Mouse (Mus musculus) spleen, postnatal 10 days (tissue): ENCODE measurements at regions not wholly inside any gene's neighbourhood (a gene's known extent, or its start where the extent isn't known, plus 50 kb on each side); places are given as distances from the start of the nearest gene placed in this dataset.
"Not testable (repeated sequence)": the region's sequence is repeated elsewhere in the genome, so short reads cannot be mapped to it uniquely, and the experiment has no call there.

Experiments
- DNase-seq, 2 experiments: peaks; one replicate each; pipeline ENCODE4 v3.0.0; 2021 to 2022; ENCODE audit warnings: low spot score in 2 of 2

DNA sequence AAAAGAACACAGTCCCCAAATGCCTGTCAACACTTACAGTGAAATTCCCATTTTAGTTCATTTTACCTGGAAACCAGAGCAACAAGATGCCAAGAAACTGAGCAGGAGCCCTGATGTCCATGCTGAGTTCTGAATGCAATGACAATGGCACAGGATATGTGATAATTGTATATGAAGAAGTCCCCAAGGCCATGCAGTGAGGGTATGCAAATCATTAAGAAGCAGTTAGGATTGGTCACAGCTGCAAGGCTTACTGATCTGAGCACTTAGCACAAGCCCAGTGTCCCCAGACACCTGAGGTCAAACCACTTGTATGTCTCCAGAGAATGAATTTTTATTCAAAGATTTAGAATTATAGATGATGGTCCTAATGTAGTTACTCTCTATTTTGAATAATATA is 419.0 kb upstream of the Tacstd2 start:
- DNase-seq: not testable (repeated sequence)

DNA sequence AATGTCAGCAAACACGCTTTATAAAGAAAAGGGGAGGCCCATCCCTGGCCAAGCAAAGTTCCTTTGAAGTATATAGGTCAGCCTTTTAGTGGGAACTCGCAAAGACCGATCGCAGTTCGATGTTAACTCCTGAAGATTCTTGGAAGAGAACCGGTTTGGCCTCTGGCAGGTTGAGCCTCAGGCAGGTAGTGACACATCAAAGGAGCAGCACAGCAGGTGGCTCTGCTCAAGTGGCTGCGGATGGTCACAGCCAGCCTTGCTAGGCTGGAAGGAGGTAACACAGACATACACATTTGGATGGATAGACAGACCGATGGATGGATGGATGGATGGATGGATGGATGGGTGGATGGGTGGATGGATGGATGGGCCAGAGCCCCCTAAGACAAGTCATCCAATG is 395.9 kb upstream of the Tacstd2 start:
- not testable (repeated sequence) for DNase-seq

DNA sequence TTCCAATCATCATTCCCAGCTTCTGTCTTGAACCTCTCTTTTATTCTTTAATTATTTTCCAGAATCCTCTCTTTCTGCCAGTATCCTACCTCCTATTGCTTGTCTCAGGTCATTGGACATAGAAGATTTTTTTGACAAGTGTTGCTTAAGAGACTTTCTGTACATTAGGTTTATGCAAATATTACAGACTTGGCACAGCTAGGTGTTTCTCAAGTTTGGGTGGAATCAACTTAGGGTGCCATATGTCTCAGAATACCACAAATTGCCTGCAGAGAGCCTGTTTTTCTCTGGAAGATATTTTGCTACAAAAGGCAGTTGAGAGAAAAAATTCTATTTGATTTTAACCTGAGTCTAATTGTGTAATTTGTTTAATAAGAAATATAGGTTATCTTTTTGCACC is 386.9 kb upstream of the Tacstd2 start:
- DNase-seq: no peak

DNA sequence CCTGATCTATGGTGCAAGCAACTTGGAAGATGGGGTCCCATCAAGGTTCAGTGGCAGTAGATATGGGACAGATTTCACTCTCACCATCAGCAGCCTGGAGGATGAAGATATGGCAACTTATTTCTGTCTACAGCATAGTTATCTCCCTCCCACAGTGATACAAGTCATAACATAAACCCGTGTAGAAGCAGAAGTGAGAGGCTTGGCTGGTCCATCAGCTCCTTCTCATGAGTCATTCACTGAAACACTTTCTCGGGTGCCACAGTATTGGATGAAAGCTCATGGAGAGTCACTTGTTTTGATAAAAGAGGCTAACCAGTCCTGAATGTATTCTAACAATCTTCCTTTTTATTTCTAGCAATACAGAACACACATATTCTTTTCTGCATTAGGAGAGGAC is 378.3 kb upstream of the Tacstd2 start:
- no peak for DNase-seq

DNA sequence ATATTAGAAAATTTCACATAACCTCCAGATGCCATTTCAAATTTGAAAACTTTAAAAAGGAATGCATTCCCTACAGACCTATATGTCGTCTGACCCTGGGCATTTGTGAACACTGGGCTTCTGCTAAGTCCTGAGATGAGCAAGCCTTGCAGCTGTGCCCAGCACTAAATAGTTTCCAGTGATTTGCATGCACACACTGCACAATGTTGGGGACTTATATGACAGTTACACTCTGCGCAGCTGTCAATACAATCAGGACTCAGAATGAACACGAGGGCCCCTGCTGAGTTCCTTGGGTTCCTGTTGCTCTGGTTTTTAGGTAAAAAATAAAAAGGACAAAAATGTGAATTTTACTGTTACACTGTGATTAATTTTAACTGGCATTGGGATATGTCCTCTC is 377.7 kb upstream of the Tacstd2 start:
- DNase-seq: no peak

DNA sequence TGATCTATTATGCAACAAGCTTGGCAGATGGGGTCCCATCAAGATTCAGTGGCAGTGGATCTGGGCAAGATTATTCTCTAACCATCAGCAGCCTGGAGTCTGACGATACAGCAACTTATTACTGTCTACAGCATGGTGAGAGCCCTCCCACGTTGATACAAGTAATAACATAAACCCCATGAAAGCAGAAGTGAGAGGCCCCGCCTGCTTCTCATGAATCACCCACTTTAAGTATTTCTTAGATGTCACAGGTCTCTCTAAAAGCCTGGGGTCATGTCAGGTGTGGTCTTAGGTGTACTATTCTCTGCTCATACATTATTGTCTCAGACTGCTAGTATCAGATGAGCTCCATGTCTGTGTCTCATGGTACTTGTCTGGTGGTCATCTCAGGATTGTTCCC is 360.9 kb upstream of the Tacstd2 start:
- peak in 1 of 2 experiments; percentile 30 for DNase-seq

DNA sequence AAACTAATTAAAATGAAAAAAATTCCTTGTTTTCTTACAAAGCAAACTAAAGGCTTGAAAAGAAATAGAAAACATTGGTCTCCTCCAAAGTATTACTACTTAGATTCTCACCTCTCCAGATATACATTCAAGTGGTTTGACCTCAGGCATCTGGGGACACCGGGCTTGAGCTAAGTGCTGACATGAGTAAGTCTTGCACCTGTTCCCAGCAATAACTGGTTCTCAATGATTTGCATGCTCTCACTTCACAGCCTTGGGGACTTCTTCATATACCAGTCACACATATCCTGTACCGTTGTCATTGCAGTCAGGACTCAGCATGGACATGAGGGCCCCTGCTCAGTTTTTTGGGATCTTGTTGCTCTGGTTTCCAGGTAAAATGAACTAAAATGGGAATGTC is 360.3 kb upstream of the Tacstd2 start:
- no peak for DNase-seq

DNA sequence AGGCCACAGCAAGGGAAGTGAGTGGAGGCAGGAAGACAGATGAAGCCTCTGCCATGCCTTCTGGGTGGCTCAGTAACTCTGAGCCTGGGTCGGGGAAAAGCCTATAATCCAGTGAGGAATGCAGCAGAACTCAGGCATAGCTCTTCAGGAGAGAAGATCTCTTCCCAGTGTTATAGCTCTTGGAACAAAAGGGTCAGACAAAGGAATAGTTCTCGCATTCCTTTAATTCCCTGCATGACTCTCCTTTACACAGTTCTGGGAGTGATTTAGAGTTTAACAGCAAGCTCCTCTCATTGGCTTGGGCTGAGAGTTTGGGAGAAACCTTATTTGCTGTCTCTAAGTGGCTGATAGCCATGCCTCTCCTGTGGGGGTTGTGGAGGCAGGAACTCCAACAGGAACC is 352.0 kb upstream of the Tacstd2 start:
- DNase-seq: no peak

DNA sequence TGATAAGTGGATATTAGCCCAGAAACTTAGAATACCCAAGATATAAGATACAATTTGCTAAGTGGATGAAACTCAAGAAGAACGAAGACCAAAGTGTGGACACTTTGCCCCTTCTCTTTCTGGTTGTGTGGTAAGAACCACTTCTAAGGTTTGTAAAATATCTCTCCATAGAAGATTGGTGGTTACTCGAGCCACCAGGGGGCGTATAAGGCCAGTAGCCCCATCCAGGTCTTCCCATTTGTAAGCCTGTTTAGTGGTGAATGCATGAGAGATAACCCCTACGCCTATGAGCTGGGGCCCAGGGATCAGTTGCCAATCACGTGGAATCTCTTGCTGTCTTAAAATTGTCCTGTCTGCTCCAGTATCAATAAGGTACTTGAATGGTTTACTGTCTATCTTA is 349.3 kb upstream of the Tacstd2 start:
- DNase-seq: no peak

DNA sequence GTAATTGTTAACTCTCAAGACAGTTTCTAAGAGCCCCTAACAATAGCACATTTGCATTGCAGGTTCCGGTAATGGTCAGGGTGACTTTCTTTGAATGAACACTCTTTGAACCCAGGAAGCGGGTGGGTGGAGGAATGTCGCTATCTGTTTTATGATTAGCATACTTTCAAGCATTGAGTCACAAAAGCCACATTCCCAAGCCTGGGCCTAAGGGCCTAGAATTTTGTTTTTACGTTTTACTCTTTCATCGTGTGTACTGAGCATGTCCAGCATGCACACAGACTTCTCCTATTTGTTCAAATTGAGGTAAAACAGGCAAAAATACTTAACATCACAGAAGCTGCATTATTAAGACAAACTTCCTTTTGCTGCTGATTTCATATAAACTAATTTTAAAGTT is 345.9 kb upstream of the Tacstd2 start:
- DNase-seq: not testable (repeated sequence)

DNA sequence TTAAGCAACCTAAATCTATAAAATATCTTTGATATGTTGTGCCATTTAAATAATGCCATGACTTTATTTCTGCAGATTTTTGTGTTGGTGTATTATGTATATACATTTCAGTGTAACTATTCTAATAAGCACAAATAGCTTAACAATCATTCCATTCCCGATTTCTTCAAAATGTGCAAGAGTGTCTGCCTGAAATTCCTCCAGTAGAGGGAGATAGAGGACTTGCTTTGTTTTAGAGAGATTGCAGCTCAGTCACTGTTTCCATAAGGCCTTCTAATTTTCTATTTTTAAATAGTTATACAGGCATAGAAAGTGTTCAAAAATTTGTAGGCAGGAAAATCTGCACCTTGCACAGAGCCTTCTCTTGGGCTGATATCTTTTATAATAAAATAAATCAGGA is 322.3 kb upstream of the Tacstd2 start:
- DNase-seq: not testable (repeated sequence)

DNA sequence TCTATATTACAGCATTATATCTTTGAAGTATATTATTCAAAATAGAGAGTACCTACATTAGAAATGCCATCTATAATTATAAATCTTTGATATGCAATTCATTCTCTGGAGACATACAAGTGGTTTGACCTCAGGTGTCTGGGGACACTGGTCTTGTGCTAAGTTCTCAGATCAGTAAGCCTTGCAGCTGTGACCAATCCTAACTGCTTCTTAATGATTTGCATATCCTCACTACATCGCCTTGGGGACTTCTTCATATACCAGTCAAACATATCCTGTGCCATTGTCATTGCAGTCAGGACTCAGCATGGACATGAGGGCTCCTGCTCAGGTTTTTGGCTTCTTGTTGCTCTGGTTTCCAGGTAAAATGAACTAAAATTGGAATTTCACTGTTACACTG is 303.9 kb upstream of the Tacstd2 start:
- DNase-seq: not testable (repeated sequence)

DNA sequence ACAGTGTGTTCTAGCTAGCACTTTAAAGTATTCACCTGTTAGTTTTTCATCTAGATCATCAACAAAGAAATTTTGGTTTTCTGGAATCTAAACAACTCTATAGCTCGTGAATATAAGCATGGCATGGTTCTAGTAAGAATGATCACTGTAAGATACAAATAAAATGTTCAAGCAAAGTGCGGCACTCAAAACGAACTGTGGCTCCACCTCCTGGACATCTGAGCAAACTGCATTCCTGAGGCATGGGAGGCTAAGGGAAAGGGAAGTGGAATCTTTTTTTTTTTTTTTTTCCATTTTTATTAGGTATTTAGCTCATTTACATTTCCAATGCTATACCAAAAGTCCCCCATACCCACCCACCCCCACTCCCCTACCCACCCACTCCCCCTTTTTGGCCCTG is 276.9 kb upstream of the Tacstd2 start:
- DNase-seq: peak in 1 of 2 experiments; percentile 50

DNA sequence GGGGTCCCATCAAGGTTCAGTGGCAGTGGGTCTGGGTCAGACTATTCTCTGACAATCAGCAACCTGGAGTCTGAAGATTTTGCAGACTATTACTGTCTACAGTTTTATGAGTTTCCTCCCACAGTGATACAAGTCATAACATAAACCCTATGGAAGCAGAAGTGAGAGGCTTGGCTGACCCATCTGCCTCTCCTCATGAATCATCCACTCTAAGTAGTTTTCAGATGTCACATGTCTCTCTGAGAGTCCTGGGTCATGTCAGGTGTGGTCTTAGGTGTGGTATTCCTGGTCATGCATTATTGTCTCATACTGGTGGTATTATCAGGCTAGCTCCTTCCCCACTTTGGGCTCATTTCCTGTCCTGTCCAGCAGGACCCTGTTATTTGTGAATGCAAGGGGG is 255.8 kb upstream of the Tacstd2 start:
- DNase-seq: no peak

DNA sequence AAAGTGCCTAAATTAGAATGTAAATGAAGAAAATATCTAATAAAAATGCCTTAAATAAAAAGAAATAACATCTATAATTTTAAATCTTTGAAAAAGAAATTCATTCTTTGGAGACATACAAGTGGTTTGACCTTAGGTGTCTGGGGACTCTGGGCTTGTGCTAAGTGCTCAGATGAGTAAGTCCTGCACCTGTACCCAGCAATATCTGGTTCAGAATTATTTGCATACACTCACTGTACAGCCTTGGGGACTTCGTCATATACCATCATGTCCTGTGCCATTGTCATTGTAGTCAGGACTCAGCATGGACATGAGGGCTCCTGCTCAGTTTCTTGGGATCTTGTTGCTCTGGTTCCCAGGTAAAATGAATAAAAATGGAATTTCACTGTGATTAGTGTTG is 255.1 kb upstream of the Tacstd2 start:
- DNase-seq: no peak

DNA sequence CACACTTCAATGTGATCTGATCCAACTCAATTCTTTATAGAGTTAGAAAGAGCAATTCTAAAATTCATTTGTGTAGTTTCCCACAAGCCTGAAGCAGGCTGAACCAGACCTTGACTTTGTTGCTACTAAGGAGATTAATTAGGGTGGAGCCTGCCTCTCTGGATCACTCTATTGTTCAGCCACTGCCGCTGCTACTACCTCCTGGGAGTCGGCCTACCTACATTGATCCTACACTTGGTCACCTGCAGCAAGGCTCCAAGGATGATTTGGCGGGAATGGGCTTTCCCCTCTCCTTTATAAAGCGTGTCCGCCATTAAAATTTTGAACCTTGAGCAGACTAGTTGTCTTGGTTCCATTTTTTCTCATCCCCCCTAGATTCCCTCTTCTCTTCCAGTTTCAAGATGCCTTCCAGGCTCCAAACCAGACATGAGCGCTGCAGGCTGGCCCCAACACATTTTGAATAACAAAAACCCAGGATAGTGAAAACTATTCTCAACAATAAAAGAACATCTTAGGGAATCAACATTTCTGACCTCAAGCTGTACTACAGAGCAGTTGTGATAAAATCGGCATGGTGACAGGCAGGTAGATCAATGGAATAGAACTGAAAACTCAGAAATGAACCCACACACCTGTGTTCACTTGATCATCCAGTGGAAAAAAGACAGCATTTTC is 251.6 kb upstream of the Tacstd2 start:
- DNase-seq: no peak

DNA sequence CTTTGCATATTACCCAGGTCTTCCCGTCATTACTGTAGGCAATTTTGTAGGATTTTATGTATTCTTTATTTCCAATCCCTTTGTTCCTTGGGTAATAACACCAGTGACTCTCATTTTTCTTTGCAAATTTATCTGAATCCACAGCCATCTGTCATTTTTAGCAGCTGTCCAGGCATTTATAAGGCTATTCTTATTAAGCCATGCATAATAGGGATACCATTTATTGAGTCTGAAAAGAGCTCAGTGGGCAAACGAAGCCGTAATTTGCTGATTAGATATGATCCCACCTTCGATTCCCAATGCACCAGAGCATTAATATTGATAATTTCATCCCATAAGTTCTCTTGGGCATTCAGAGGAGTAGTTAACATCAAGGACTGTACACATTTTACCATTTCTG is 243.3 kb upstream of the Tacstd2 start:
- DNase-seq: no peak

DNA sequence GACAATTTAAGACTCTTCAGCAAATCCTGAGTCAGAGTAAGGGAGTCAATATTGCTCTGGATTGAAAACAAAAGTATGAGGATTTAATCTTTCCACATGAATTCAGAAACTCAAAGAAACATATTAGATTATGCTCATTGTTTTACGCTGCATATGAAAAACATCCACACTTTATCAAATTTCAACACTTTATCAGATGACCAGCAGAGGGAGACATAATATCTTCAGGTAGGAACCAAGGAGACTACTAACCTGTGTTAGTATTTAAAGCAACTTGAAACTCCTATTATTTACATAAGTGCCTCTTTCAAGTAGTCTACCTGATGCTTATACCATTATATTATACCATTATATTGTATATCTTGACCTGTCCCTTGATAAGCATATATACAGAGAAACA is 218.5 kb upstream of the Tacstd2 start:
- not testable (repeated sequence) for DNase-seq

DNA sequence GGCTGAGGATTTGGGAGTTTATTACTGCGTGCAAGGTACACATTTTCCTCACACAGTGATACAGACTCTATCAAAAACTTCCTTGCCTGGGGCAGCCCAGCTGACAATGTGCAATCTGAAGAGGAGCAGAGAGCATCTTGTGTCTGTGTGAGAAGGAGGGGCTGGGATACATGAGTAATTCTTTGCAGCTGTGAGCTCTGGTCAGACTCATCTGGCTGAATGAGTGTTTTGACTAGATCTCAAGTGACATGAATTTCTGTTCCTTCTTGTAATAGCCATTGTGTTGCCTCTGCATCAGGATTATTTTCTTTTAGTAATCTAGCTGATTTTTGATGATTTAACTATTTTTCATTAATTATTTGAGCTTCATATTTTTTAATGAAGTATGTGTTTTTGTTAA is 190.0 kb upstream of the Tacstd2 start:
- no peak for DNase-seq

DNA sequence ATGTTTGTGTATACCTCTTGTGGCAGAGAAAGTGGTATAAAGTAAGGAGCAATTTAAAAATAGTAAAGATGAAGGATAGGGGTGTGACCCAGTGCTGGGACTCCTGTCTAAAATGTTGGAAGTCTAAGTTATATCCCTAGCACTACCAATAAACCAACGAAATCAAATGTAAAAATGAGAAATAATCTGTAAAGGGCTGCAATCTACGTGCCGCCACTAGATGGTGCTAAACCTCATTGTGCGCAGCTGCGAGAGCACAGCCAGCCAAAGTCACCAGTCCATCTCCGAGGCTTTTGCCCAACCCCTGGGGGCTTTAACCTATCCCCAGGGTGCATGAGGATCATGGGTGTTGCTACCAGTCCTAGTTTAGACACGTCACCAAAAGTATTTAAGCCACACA is 163.4 kb upstream of the Tacstd2 start:
- DNase-seq: peak in 1 of 2 experiments; percentile 29

DNA sequence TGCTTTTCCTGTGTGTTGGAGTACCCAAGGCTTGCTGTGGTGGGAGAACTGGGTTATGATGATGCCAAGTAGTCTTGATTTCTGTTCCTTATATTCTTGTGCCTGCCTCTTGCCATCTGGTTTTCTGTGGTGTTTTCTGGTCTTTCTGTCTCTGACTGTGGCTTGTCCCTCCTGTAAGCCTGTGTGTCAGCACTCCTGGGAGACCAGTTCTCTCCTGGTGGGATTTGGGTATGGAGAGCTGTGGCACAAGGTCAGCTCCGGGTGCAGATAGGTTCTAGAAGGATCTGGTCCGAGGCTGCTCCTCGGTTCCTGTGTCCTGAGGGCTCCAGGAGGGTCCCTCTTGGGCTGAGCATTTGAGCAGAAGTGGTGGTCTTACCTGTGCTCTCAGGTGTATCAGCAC is 155.4 kb upstream of the Tacstd2 start:
- DNase-seq: not testable (repeated sequence)

DNA sequence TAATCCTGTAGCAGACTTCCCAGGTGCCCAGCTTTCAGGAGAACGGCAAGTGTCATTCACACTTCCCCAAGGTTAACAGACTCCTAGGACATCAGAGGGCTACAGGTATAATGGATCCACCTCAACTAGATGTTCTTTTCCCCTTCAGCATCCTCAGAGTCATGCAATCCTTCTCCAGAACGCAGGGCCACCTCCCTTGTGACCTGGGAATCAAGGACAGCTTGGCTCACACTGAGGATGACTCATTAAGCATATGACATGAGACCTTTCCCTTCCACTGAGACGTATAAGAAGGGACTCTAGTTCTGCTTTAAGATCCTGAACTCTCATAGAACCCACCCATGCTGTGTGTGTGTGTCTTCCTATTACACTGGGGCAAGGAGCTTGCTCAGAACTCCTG is 147.5 kb upstream of the Tacstd2 start:
- DNase-seq: not testable (repeated sequence)

DNA sequence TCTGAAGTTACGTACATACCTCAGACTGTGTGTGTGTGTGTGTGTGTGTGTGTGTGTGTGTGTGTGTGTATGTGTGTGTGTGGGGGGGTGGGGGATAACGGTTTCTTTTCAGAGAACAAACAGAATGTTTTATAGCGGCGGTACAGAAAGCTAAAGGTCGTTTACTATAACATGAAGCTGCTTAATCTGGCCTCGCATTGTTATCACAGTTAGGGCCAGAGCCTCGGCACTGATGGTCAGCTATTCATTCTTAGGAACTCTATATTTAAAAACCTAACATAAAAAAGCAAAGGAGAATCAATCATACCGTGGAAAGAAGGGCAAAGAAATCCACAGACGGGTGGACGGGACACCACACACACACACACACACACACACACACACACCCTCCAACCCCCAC is 146.0 kb upstream of the Tacstd2 start:
- DNase-seq: not testable (repeated sequence)

DNA sequence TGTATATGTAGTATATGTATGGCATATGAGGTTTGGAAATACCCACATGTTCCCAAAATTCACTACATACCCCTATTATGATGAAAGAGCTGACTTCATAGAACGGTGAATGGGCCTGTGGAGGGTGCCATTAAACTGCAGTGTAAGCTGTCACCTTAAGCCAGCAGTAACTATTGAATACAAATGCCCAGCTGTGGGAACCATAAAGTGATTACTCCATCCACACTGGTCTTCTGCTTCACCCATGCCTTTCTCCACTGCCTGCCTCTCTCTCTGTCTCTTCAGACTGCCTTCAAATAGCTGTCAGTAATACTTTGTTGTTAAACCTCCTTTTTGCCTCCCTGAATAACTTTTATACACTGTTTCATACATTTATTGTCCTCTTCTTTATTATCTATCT is 143.5 kb upstream of the Tacstd2 start:
- not testable (repeated sequence) for DNase-seq
